Mouse (Mus musculus): ENCODE measurements at regions not wholly inside any gene's neighbourhood (a gene's known extent, or its start where the extent isn't known, plus 50 kb on each side); places are given as distances from the start of the nearest gene placed in this dataset.
A peak's percentile ranks its signal among the peaks of the same experiment; 100 is the strongest.

DNA sequence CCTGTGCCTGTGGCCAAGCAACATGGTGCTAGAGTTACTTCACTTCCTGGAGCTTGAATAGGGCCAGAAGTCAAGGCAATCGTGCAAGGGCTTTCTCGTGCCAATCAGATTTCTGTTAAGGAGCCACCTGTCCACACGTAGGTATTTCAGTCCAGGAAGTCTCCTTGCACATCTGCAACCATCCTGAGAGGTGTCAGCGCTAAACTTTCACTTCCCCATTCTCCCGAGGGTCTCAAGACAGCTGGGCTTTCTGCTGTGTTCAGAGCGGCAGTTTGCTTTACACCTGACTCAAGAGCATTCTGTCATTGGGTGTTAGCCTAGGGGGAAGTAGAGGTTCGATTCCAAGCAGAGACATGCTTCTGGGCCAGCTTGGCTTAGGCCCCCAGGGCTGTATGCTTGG lies 129.5 kb upstream of the Gypa start:
- peaks cover 6% of the 10 kb centered on the region for H3K4me1 ChIP-seq (ENCODE audit: control insufficient read depth, insufficient read depth, low read length)
- peak; percentile 32; the same call in 1 of the 2 replicates for TF ChIP-seq EP300 (IDR thresholded peaks at IDR 0.05; ENCODE audit: insufficient read depth, low read depth, low read length)
- no peak for TF ChIP-seq POLR2A (IDR thresholded peaks at IDR 0.05; ENCODE audit: insufficient read depth, low read length)
- no peak overlapping the region; the same call in 1 of the 2 replicates for H3K27ac ChIP-seq (ENCODE audit: insufficient read depth, low read length)
- no peaks in the 10 kb centered on the region for H3K27me3 ChIP-seq (ENCODE audit: control insufficient read depth, insufficient read depth, low read length, poor library complexity, severe bottlenecking)
- no peak overlapping the region for H3K4me3 ChIP-seq (ENCODE audit: low read depth, low read length)
- H3K36me3 ChIP-seq (ENCODE audit: control insufficient read depth, insufficient read depth, low read length, poor library complexity, severe bottlenecking), result no peaks in the 10 kb centered on the region
- peaks cover 5% of the 10 kb centered on the region; the same call in 1 of the 2 replicates for H3K9me3 ChIP-seq (replicated peaks; ENCODE audit: control insufficient read depth, insufficient read depth, low read length, poor library complexity, severe bottlenecking)
- H3K9ac ChIP-seq (ENCODE audit: low read depth, poor library complexity, severe bottlenecking), result no peak overlapping the region

DNA sequence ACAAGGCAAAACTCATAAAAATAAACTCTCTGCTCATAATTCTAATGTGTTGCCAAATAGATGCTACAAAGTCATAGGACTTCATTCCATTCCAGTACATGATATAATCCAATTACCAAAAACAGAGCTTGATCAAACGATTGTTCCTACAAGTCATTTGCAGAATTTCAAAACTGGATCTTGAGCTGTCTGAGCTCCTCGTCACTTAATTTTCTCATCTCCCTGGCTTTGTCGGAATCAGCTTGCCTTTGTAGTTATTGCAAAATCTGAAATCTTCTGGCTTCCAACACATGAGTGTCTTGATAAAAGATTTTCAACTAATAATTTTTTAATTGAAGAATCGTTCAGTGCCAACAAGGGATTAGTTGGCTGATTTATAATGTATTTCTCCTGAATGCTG lies 150.3 kb upstream of the Gypa start:
- Histone ChIP-seq H3K9ac (ENCODE audit: low read depth, poor library complexity, severe bottlenecking) (no peak overlapping the region), H3K36me3 (ENCODE audit: control insufficient read depth, insufficient read depth, low read length, poor library complexity, severe bottlenecking) (no peaks in the 10 kb centered on the region), H3K9me3 (replicated peaks; ENCODE audit: control insufficient read depth, insufficient read depth, low read length, poor library complexity, severe bottlenecking) (no peaks in the 10 kb centered on the region), H3K27ac (ENCODE audit: insufficient read depth, low read length) (no peak overlapping the region), H3K4me1 (ENCODE audit: control insufficient read depth, insufficient read depth, low read length) (no peaks in the 10 kb centered on the region), H3K4me3 (ENCODE audit: low read depth, low read length) (no peak overlapping the region), H3K27me3 (ENCODE audit: control insufficient read depth, insufficient read depth, low read length, poor library complexity, severe bottlenecking) (no peaks in the 10 kb centered on the region)
- TF ChIP-seq CTCF (IDR thresholded peaks at IDR 0.05; ENCODE audit: low read depth, low read length) (no peak), EP300 (IDR thresholded peaks at IDR 0.05; ENCODE audit: insufficient read depth, low read depth, low read length) (no peak), POLR2A (IDR thresholded peaks at IDR 0.05; ENCODE audit: insufficient read depth, low read length) (no peak)

DNA sequence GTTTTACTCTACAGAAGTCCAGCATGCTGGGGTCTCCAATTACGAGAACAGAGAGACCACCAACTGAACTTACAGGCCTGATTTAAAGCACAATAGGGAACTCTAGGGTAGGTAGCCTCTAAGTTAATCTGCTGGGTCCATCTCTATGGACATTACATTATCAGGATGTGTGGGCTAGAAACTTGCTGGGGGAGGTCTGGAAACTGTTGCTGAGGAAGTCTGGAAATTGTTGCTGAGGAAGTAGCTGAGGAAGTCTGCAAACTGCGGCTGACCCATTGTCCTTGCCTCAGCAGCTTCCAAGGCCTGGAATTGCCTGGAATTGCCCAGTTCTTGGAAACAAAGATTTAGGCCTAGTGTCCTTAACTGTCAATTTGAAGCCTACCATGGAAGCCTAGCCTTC lies 155.7 kb upstream of the Gypa start:
- no peak overlapping the region for H3K9ac ChIP-seq (ENCODE audit: low read depth, poor library complexity, severe bottlenecking)
- no peak overlapping the region for H3K4me3 ChIP-seq (ENCODE audit: low read depth, low read length)
- no peaks in the 10 kb centered on the region for H3K36me3 ChIP-seq (ENCODE audit: control insufficient read depth, insufficient read depth, low read length, poor library complexity, severe bottlenecking)
- no peak for TF ChIP-seq CTCF (IDR thresholded peaks at IDR 0.05; ENCODE audit: low read depth, low read length)
- no peak for TF ChIP-seq EP300 (IDR thresholded peaks at IDR 0.05; ENCODE audit: insufficient read depth, low read depth, low read length)
- no peak for TF ChIP-seq POLR2A (IDR thresholded peaks at IDR 0.05; ENCODE audit: insufficient read depth, low read length)
- no peak overlapping the region for H3K27ac ChIP-seq (ENCODE audit: insufficient read depth, low read length)
- H3K9me3 ChIP-seq (replicated peaks; ENCODE audit: control insufficient read depth, insufficient read depth, low read length, poor library complexity, severe bottlenecking), result no peaks in the 10 kb centered on the region
- no peaks in the 10 kb centered on the region for H3K4me1 ChIP-seq (ENCODE audit: control insufficient read depth, insufficient read depth, low read length)
- H3K27me3 ChIP-seq (ENCODE audit: control insufficient read depth, insufficient read depth, low read length, poor library complexity, severe bottlenecking), result no peaks in the 10 kb centered on the region; the same call in 1 of the 2 replicates

DNA sequence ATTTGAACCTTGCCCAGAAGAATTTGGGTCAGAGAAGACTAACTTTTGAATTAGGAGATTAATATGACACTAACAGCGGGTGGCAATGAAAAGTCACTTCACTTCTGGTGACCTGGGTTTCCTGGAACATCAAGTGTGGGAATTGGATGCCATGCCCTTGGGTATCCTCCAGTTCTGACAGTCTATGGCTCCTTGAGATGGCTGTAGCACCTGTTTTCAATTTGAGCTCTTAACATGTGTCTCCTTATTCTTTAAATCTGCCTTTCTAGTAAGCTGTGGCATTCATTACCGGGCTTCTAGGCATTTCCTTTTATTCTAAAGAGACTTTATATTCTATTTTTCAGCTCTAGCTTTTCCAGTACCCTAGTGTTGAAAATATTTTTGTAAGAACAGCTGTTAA lies 164.9 kb upstream of the Gypa start:
- Histone ChIP-seq H3K9me3 (replicated peaks; ENCODE audit: control insufficient read depth, insufficient read depth, low read length, poor library complexity, severe bottlenecking) (no peaks in the 10 kb centered on the region), H3K4me3 (ENCODE audit: low read depth, low read length) (no peak overlapping the region), H3K36me3 (ENCODE audit: control insufficient read depth, insufficient read depth, low read length, poor library complexity, severe bottlenecking) (no peaks in the 10 kb centered on the region), H3K4me1 (ENCODE audit: control insufficient read depth, insufficient read depth, low read length) (no peaks in the 10 kb centered on the region), H3K9ac (ENCODE audit: low read depth, poor library complexity, severe bottlenecking) (no peak overlapping the region), H3K27me3 (ENCODE audit: control insufficient read depth, insufficient read depth, low read length, poor library complexity, severe bottlenecking) (no peaks in the 10 kb centered on the region; the same call in 1 of the 2 replicates), H3K27ac (ENCODE audit: insufficient read depth, low read length) (no peak overlapping the region)
- no peak for TF ChIP-seq EP300 (IDR thresholded peaks at IDR 0.05; ENCODE audit: insufficient read depth, low read depth, low read length)
- TF ChIP-seq CTCF (IDR thresholded peaks at IDR 0.05; ENCODE audit: low read depth, low read length), result no peak
- no peak for TF ChIP-seq POLR2A (IDR thresholded peaks at IDR 0.05; ENCODE audit: insufficient read depth, low read length)

DNA sequence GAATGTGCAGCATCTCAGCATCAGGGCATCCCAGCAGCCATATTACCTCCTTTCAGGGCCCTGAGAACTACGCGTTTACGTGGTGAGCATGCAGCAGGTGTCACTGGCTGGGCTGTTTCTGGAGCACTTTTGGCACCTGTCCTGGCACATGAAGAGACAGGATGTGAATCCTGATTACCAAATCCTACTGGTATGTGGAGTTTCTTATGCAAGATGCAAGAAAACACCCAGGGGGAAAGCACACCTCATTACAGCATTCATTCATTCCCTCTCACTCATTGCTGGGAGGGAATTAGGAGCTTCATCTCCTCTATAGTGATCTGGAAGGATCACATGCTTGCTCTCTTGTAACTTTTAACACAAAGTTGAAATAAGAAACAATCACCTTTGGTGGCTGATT lies 167.7 kb upstream of the Gypa start:
- Histone ChIP-seq H3K9ac (ENCODE audit: low read depth, poor library complexity, severe bottlenecking) (no peak overlapping the region), H3K4me1 (ENCODE audit: control insufficient read depth, insufficient read depth, low read length) (no peaks in the 10 kb centered on the region), H3K9me3 (replicated peaks; ENCODE audit: control insufficient read depth, insufficient read depth, low read length, poor library complexity, severe bottlenecking) (no peaks in the 10 kb centered on the region), H3K36me3 (ENCODE audit: control insufficient read depth, insufficient read depth, low read length, poor library complexity, severe bottlenecking) (no peaks in the 10 kb centered on the region), H3K27ac (ENCODE audit: insufficient read depth, low read length) (no peak overlapping the region), H3K27me3 (ENCODE audit: control insufficient read depth, insufficient read depth, low read length, poor library complexity, severe bottlenecking) (no peaks in the 10 kb centered on the region; the same call in 1 of the 2 replicates), H3K4me3 (ENCODE audit: low read depth, low read length) (no peak overlapping the region)
- TF ChIP-seq POLR2A (IDR thresholded peaks at IDR 0.05; ENCODE audit: insufficient read depth, low read length), result no peak
- TF ChIP-seq EP300 (IDR thresholded peaks at IDR 0.05; ENCODE audit: insufficient read depth, low read depth, low read length), result no peak
- no peak for TF ChIP-seq CTCF (IDR thresholded peaks at IDR 0.05; ENCODE audit: low read depth, low read length)

DNA sequence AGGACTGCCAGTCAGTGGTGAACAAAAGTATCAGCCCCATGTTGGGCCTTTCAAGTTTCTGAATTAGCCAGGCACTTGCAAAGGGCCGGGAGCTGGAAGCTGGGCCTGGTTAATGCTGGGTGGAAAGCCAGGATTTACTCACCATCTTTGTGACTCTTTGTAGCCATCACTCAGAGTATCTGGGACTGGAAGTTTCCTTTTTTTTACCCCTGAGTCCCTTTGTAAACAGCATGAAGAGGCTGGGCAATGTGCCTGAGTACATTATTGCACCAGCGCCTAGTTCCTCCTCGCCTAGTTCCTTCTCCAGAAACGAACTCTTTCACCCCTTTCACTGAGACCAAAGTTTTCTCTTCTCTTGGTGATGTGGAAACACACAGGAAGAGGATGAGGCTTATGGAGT lies 168.4 kb upstream of the Gypa start:
- no peak overlapping the region for H3K4me3 ChIP-seq (ENCODE audit: low read depth, low read length)
- no peaks in the 10 kb centered on the region for H3K36me3 ChIP-seq (ENCODE audit: control insufficient read depth, insufficient read depth, low read length, poor library complexity, severe bottlenecking)
- no peak overlapping the region for H3K9ac ChIP-seq (ENCODE audit: low read depth, poor library complexity, severe bottlenecking)
- no peak overlapping the region for H3K27ac ChIP-seq (ENCODE audit: insufficient read depth, low read length)
- H3K27me3 ChIP-seq (ENCODE audit: control insufficient read depth, insufficient read depth, low read length, poor library complexity, severe bottlenecking), result no peaks in the 10 kb centered on the region
- no peaks in the 10 kb centered on the region for H3K9me3 ChIP-seq (replicated peaks; ENCODE audit: control insufficient read depth, insufficient read depth, low read length, poor library complexity, severe bottlenecking)
- TF ChIP-seq POLR2A (IDR thresholded peaks at IDR 0.05; ENCODE audit: insufficient read depth, low read length) (no peak), CTCF (IDR thresholded peaks at IDR 0.05; ENCODE audit: low read depth, low read length) (no peak), EP300 (IDR thresholded peaks at IDR 0.05; ENCODE audit: insufficient read depth, low read depth, low read length) (no peak)
- no peaks in the 10 kb centered on the region for H3K4me1 ChIP-seq (ENCODE audit: control insufficient read depth, insufficient read depth, low read length)
